Mouse (Mus musculus): ENCODE measurements around the gene Serpina12. TPM values are rescaled to one million over a fixed set of nuclear protein-coding genes. Genes with fewer than 3 reads are reported as not detected.

Serpina12 gene
- total and polyA plus RNA-seq, 2 experiments from 2014 or later: not detected

- H3K9me3 ChIP-seq (replicated peaks; ENCODE audit: control insufficient read depth, low read length): no peaks in the 10 kb centered on the region
- TF ChIP-seq CTCF (IDR thresholded peaks at IDR 0.05; ENCODE audit: low read depth): no peak
- no peaks in the 10 kb centered on the region for H3K27me3 ChIP-seq (ENCODE audit: control insufficient read depth, insufficient read depth, low read length)
- no peak for DNase-seq (ENCODE audit: low spot score)
- 61% methylated on average over 2 of the region's 2 CpGs for WGBS
- no peaks in the 10 kb centered on the region for H3K36me3 ChIP-seq (replicated peaks; ENCODE audit: control insufficient read depth, insufficient read depth, low read length)
- ATAC-seq (ENCODE audit: insufficient read depth, low read depth): no peak
- H3K4me2 ChIP-seq (ENCODE audit: low read depth, low read length): no peak overlapping the region
- no peaks in the 10 kb centered on the region for H3K4me1 ChIP-seq (ENCODE audit: control insufficient read depth, insufficient read depth)
- no peak overlapping the region for H3K27ac ChIP-seq (ENCODE audit: low read depth)
- no peak overlapping the region for H3K4me3 ChIP-seq (ENCODE audit: low read depth, low read length)
- H3K9ac ChIP-seq (replicated peaks; ENCODE audit: low read depth, low read length): no peak overlapping the region
Observed at GRCm38 (mm10) chr12:103996513-103996912, 47.7 kb downstream of the Serpina12 start.

DNA sequence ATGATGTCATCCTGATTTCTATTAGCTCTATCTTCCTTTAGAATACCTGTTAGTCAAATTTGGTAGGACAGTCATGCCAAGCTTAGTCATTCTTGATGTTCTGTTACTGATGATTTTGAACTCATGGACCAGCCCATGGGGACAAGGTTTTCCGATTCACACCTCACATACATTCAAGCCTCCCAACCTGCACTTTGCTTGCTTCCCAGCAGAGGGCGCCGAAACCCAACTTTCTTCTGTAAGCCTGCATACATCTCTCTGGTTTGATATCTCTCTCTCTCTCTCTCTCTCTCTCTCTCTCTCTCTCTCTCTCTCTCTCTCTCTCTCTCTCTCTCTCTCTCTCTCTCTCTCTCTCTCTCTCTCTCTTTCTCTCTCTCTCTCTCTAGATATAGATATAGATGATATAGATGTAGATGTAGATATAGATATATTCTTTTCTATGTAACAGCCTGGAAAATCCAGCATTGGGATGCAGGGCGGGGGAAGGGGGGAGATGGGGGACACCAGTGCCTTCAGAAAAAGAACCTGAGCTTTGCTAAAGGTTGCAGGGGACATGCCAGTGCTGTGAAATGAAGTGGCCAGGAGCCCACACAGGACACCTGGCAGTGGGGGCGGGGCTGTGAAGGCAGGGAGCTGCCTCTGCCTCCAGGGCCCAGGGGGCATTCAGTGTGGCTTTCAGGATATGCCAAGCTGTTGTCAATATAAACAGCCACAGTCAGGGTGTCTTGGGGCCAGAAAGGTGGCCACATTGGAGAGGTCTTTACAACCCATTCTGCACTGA, 48.8 kb downstream of the Serpina12 start:
- Histone ChIP-seq H3K9me3 (replicated peaks; ENCODE audit: control insufficient read depth, low read length) (no peaks in the 10 kb centered on the region), H3K4me1 (ENCODE audit: control insufficient read depth, insufficient read depth) (no peaks in the 10 kb centered on the region), H3K9ac (replicated peaks; ENCODE audit: low read depth, low read length) (no peak overlapping the region), H3K27me3 (ENCODE audit: control insufficient read depth, insufficient read depth, low read length) (no peaks in the 10 kb centered on the region), H3K4me2 (ENCODE audit: low read depth, low read length) (no peak overlapping the region), H3K27ac (ENCODE audit: low read depth) (no peak overlapping the region), H3K4me3 (ENCODE audit: low read depth, low read length) (no peak overlapping the region), H3K36me3 (replicated peaks; ENCODE audit: control insufficient read depth, insufficient read depth, low read length) (no peaks in the 10 kb centered on the region)
- WGBS: 37% methylated on average over 5 of the region's 5 CpGs
- no peak for ATAC-seq (ENCODE audit: insufficient read depth, low read depth)
- peak; percentile 63 for DNase-seq (ENCODE audit: low spot score)
- TF ChIP-seq CTCF (IDR thresholded peaks at IDR 0.05; ENCODE audit: low read depth): peak; percentile 89
- TF ChIP-seq EP300 (IDR thresholded peaks at IDR 0.05; ENCODE audit: low read depth): no peak

- Histone ChIP-seq H3K27me3 (ENCODE audit: control insufficient read depth, insufficient read depth, low read length) (no peaks in the 10 kb centered on the region), H3K4me2 (ENCODE audit: low read depth, low read length) (no peak overlapping the region), H3K27ac (ENCODE audit: low read depth) (no peak overlapping the region), H3K4me3 (ENCODE audit: low read depth, low read length) (no peak overlapping the region), H3K9ac (replicated peaks; ENCODE audit: low read depth, low read length) (no peak overlapping the region), H3K9me3 (replicated peaks; ENCODE audit: control insufficient read depth, low read length) (no peaks in the 10 kb centered on the region), H3K4me1 (ENCODE audit: control insufficient read depth, insufficient read depth) (no peaks in the 10 kb centered on the region), H3K36me3 (replicated peaks; ENCODE audit: control insufficient read depth, insufficient read depth, low read length) (no peaks in the 10 kb centered on the region)
- 40% methylated on average over 7 of the region's 7 CpGs for WGBS
- no peak for ATAC-seq (ENCODE audit: insufficient read depth, low read depth)
- DNase-seq (ENCODE audit: low spot score): no peak
- no peak for TF ChIP-seq CTCF (IDR thresholded peaks at IDR 0.05; ENCODE audit: low read depth)
- TF ChIP-seq EP300 (IDR thresholded peaks at IDR 0.05; ENCODE audit: low read depth): no peak
Observed at GRCm38 (mm10) chr12:103992945-103993344, 51.3 kb downstream of the Serpina12 start.

GRCm38 (mm10) chr12:103989857-103990256, 54.4 kb downstream of the Serpina12 start, which contains the start of gene Serpina11:
Gene Serpina11 (minus strand): TSS chr12:103989957.
- Histone ChIP-seq H3K27me3 (ENCODE audit: control insufficient read depth, insufficient read depth, low read length) (no peaks in the 10 kb centered on the region), H3K4me1 (ENCODE audit: control insufficient read depth, insufficient read depth) (no peaks in the 10 kb centered on the region), H3K9ac (replicated peaks; ENCODE audit: low read depth, low read length) (no peak within 1 kb of the TSS), H3K9me3 (replicated peaks; ENCODE audit: control insufficient read depth, low read length) (no peaks in the 10 kb centered on the region), H3K4me2 (ENCODE audit: low read depth, low read length) (no peak within 1 kb of the TSS), H3K4me3 (ENCODE audit: low read depth, low read length) (no peak within 1 kb of the TSS), H3K36me3 (replicated peaks; ENCODE audit: control insufficient read depth, insufficient read depth, low read length) (no peaks in the 10 kb centered on the region), H3K27ac (ENCODE audit: low read depth) (no peak within 1 kb of the TSS)
- WGBS: 75% methylated on average over 6 of the region's 6 CpGs
- DNase-seq (ENCODE audit: low spot score) (no peak), ATAC-seq (ENCODE audit: insufficient read depth, low read depth) (no peak)
- TF ChIP-seq CTCF (IDR thresholded peaks at IDR 0.05; ENCODE audit: low read depth): no peak
- no peak for TF ChIP-seq EP300 (IDR thresholded peaks at IDR 0.05; ENCODE audit: low read depth)

GRCm38 (mm10) chr12:103989514-103989767, 54.8 kb downstream of the Serpina12 start:
- no peaks in the 10 kb centered on the region for H3K27me3 ChIP-seq (ENCODE audit: control insufficient read depth, insufficient read depth, low read length)
- ATAC-seq (ENCODE audit: insufficient read depth, low read depth) (no peak), DNase-seq (ENCODE audit: low spot score) (no peak)
- no peaks in the 10 kb centered on the region for H3K4me1 ChIP-seq (ENCODE audit: control insufficient read depth, insufficient read depth)
- no peak overlapping the region for H3K4me3 ChIP-seq (ENCODE audit: low read depth, low read length)
- H3K36me3 ChIP-seq (replicated peaks; ENCODE audit: control insufficient read depth, insufficient read depth, low read length): no peaks in the 10 kb centered on the region
- no peak for TF ChIP-seq CTCF (IDR thresholded peaks at IDR 0.05; ENCODE audit: low read depth)
- no peak for TF ChIP-seq EP300 (IDR thresholded peaks at IDR 0.05; ENCODE audit: low read depth)
- H3K9me3 ChIP-seq (replicated peaks; ENCODE audit: control insufficient read depth, low read length): no peaks in the 10 kb centered on the region
- H3K9ac ChIP-seq (replicated peaks; ENCODE audit: low read depth, low read length): no peak overlapping the region
- 65% methylated on average over 2 of the region's 2 CpGs for WGBS
- no peak overlapping the region for H3K4me2 ChIP-seq (ENCODE audit: low read depth, low read length)
- no peak overlapping the region for H3K27ac ChIP-seq (ENCODE audit: low read depth)
